Mouse (Mus musculus) forebrain, postnatal 0 days (tissue): ENCODE results near the gene Armc9. TPM values are rescaled to one million over a fixed set of nuclear protein-coding genes. Genes with fewer than 3 reads are reported as not detected.

Experiments
- ATAC-seq: fragments of 200-750 bp; cut with Nextera tagmentation; 2 replicates; pipeline ENCODE4 v1.8.0; 2017; ENCODE audit warnings: mild to moderate bottlenecking, moderate library complexity
- DNase-seq: peaks from one replicate; pipeline ENCODE4 v3.0.0-alpha.2; 2015
- H3K27ac ChIP-seq: fragments of 300-500 bp; sonication (generic); 2 replicates; pipeline ENCODE4 v1.5.1; 2014; ENCODE audit warnings: low read depth, mild to moderate bottlenecking, antibody characterized with exemption, low read length, moderate library complexity, mixed read lengths
- H3K27me3 ChIP-seq: fragments of 300-500 bp; sonication (generic); 2 replicates; pipeline ENCODE4 v1.6.1; 2014; ENCODE audit warnings: mild to moderate bottlenecking, low read length, mixed read lengths; ENCODE audit not compliant: insufficient read depth
- H3K36me3 ChIP-seq: fragments of 300-500 bp; sonication (generic); 2 replicates; pipeline ENCODE4 v1.6.1; 2014; ENCODE audit warnings: mild to moderate bottlenecking, moderate library complexity; ENCODE audit not compliant: insufficient read depth
- H3K4me1 ChIP-seq: fragments of 300-500 bp; sonication (generic); 2 replicates; pipeline ENCODE4 v1.6.1; 2014; ENCODE audit warnings: antibody characterized with exemption; ENCODE audit not compliant: insufficient read depth
- H3K4me2 ChIP-seq: fragments of 300-500 bp; sonication (generic); 2 replicates; pipeline ENCODE4 v1.6.1; 2014; ENCODE audit warnings: low read depth, mild to moderate bottlenecking, moderate library complexity
- H3K4me3 ChIP-seq: fragments of 300-500 bp; sonication (generic); 2 replicates; pipeline ENCODE4 v1.5.1; 2014; ENCODE audit warnings: low read depth, low read length, mixed read lengths
- H3K9ac ChIP-seq: fragments of 300-500 bp; sonication (generic); 2 replicates; pipeline ENCODE4 v1.6.1; 2014; ENCODE audit warnings: mild to moderate bottlenecking
- H3K9me3 ChIP-seq: fragments of 300-500 bp; sonication (generic); 2 replicates; pipeline ENCODE4 v1.6.1; 2016; ENCODE audit warnings: low read length
- CTCF ChIP-seq: sonication (generic); IDR thresholded peaks from 2 replicates; pipeline ENCODE4 v1.5.1; 2016; ENCODE audit warnings: antibody characterized with exemption, control low read depth, low read depth
- WGBS: fragments of 180-500 bp; shearing (Covaris S2); extraction: QIAGEN DNeasy Blood & Tissue Kit; methylation state at CpG from one replicate; pipeline ENCODE4 v1.1.7; 2014; 5-methylcytosine and 5-hydroxymethylcytosine counted together
- polyA plus RNA-seq: library from polyadenylated mRNA; unstranded; fragments of >200 nt; fragmentation: Nextera tagmentation; extraction: Ambion mirVana; gene quantifications from 2 replicates; pipeline ENCODE4 v1.2.1, GENCODE M21; 2015
- total RNA-seq: library from RNA; depleted of rRNA; stranded (reverse); fragments of >200 nt; gene quantifications from 2 replicates; pipeline ENCODE4 v1.2.3, GENCODE M21; 2014

Armc9 gene
- total and polyA plus RNA-seq, 2 experiments from 2014 or later, result 29.1 to 35.2 TPM

GRCm38 (mm10) chr1:86199026-86199425 lies 44.4 kb downstream of the Armc9 start:
- Histone ChIP-seq H3K27ac (no peak overlapping the region), H3K36me3 (peaks cover 80% of the 10 kb centered on the region), H3K9me3 (no peaks in the 10 kb centered on the region), H3K4me1 (no peaks in the 10 kb centered on the region), H3K4me3 (no peak overlapping the region), H3K9ac (no peak overlapping the region), H3K4me2 (no peak overlapping the region), H3K27me3 (no peaks in the 10 kb centered on the region)
- WGBS, result 68% methylated on average over 5 of the region's 5 CpGs
- no peak for DNase-seq
- no peak for TF ChIP-seq CTCF
- ATAC-seq, result no peak

GRCm38 (mm10) chr1:86201312-86201711 lies 46.7 kb downstream of the Armc9 start:
- Histone ChIP-seq H3K9me3 (no peaks in the 10 kb centered on the region), H3K4me2 (no peak overlapping the region), H3K27ac (no peak overlapping the region), H3K27me3 (no peaks in the 10 kb centered on the region), H3K4me1 (no peaks in the 10 kb centered on the region), H3K4me3 (no peak overlapping the region), H3K9ac (no peak overlapping the region), H3K36me3 (peaks cover 84% of the 10 kb centered on the region)
- DNase-seq, result no peak
- no peak for TF ChIP-seq CTCF
- ATAC-seq, result no peak

GRCm38 (mm10) chr1:86202617-86203219 lies 48.1 kb downstream of the Armc9 start:
- H3K27ac ChIP-seq, result no peak overlapping the region
- no peak for TF ChIP-seq CTCF
- DNase-seq (no peak), ATAC-seq (no peak)
- no peak overlapping the region for H3K4me3 ChIP-seq
- no peaks in the 10 kb centered on the region for H3K9me3 ChIP-seq
- no peak overlapping the region for H3K9ac ChIP-seq
- H3K4me2 ChIP-seq, result no peak overlapping the region
- no peaks in the 10 kb centered on the region for H3K4me1 ChIP-seq
- H3K36me3 ChIP-seq, result peaks cover 80% of the 10 kb centered on the region
- H3K27me3 ChIP-seq, result no peaks in the 10 kb centered on the region
- WGBS, result 83% methylated on average over 9 of the region's 9 CpGs

- H3K4me2 ChIP-seq, result no peak overlapping the region
- DNase-seq, result no peak
- ATAC-seq, result no peak
- 85% methylated on average over 7 of the region's 7 CpGs for WGBS
- no peaks in the 10 kb centered on the region for H3K27me3 ChIP-seq
- H3K9ac ChIP-seq, result no peak overlapping the region
- no peak overlapping the region for H3K27ac ChIP-seq
- no peaks in the 10 kb centered on the region for H3K4me1 ChIP-seq
- no peaks in the 10 kb centered on the region for H3K9me3 ChIP-seq
- TF ChIP-seq CTCF, result no peak
- H3K36me3 ChIP-seq, result peaks cover 77% of the 10 kb centered on the region
- no peak overlapping the region for H3K4me3 ChIP-seq
Measured at GRCm38 (mm10) chr1:86210676-86211075, 56.1 kb downstream of the Armc9 start.

GRCm38 (mm10) chr1:86211498-86211897 lies 56.9 kb downstream of the Armc9 start:
- no peak overlapping the region for H3K4me3 ChIP-seq
- WGBS, result 93% methylated on average over 1 of the region's 1 CpGs
- H3K9me3 ChIP-seq, result no peaks in the 10 kb centered on the region
- H3K4me2 ChIP-seq, result no peak overlapping the region
- H3K4me1 ChIP-seq, result no peaks in the 10 kb centered on the region
- H3K36me3 ChIP-seq, result peaks cover 81% of the 10 kb centered on the region
- H3K9ac ChIP-seq, result no peak overlapping the region
- H3K27ac ChIP-seq, result no peak overlapping the region
- TF ChIP-seq CTCF, result no peak
- DNase-seq (no peak), ATAC-seq (no peak)
- H3K27me3 ChIP-seq, result no peaks in the 10 kb centered on the region

- WGBS, result 96% methylated on average over 8 of the region's 8 CpGs
Measured at GRCm38 (mm10) chr1:86212731-86213130, 58.2 kb downstream of the Armc9 start.

GRCm38 (mm10) chr1:86214158-86214557 lies 59.6 kb downstream of the Armc9 start:
- Histone ChIP-seq H3K4me3 (no peak overlapping the region), H3K36me3 (peaks cover 69% of the 10 kb centered on the region), H3K27me3 (no peaks in the 10 kb centered on the region), H3K9ac (no peak overlapping the region), H3K27ac (no peak overlapping the region), H3K9me3 (no peaks in the 10 kb centered on the region), H3K4me1 (no peaks in the 10 kb centered on the region), H3K4me2 (no peak overlapping the region)
- DNase-seq (peak; percentile 84), ATAC-seq (peak; percentile 77)
- WGBS, result 4% methylated on average over 1 of the region's 1 CpGs
- peak; percentile 97 for TF ChIP-seq CTCF

More at GRCm38 (mm10) chr1:86212731-86213130, 58.2 kb downstream of the Armc9 start:
- Histone ChIP-seq H3K36me3 (peaks cover 73% of the 10 kb centered on the region), H3K4me2 (no peak overlapping the region), H3K4me1 (no peaks in the 10 kb centered on the region), H3K9ac (no peak overlapping the region), H3K27me3 (no peaks in the 10 kb centered on the region), H3K27ac (no peak overlapping the region), H3K4me3 (no peak overlapping the region), H3K9me3 (no peaks in the 10 kb centered on the region)
- DNase-seq (no peak), ATAC-seq (no peak)
- no peak for TF ChIP-seq CTCF
